Mouse (Mus musculus) embryonic fibroblast, embryonic 13.5 days (primary cell): Measurements from ENCODE around the gene Epha4.

Experiments
- CTCF ChIP-seq: IDR thresholded peaks from 2 replicates; pipeline ENCODE4 v1.5.1; 2011; ENCODE audit warnings: mild to moderate bottlenecking, control low read depth, low read length, moderate library complexity, borderline replicate concordance; ENCODE audit not compliant: insufficient read depth
- POLR2A ChIP-seq: IDR thresholded peaks from 2 replicates; pipeline ENCODE4 v1.6.1; 2011; ENCODE audit warnings: low read depth, mild to moderate bottlenecking, control low read depth, low read length, moderate library complexity

- TF ChIP-seq POLR2A (no peak), CTCF (no peak)
Measured at GRCm38 (mm10) chr1:77406631-77407030, 108.3 kb downstream of the Epha4 start.
